Mouse (Mus musculus) inflammation-experienced regulatory T-cells, adult 6 months (primary cell): ENCODE measurements around the gene Lgr4. TPM values are rescaled to one million over a fixed set of nuclear protein-coding genes. Genes with fewer than 3 reads are reported as not detected.

ENCODE experiments used
- ATAC-seq: one replicate; pipeline ENCODE4 v1.8.0; 2017
- polyA plus RNA-seq, 3 experiments: library from polyadenylated mRNA; unstranded; fragments of 100-300 nt; shearing (Covaris generic); gene quantifications; one replicate each; pipeline ENCODE4 v1.2.1; 2017

Lgr4 gene
- polyA plus RNA-seq, 3 experiments from 2014 or later: 0.15 to 0.28 (median 0.19) TPM

GRCm38 (mm10) chr2:109984930-109985329, 67.5 kb downstream of the Lgr4 start:
- ATAC-seq: no peak

GRCm38 (mm10) chr2:109985560-109985959, 68.1 kb downstream of the Lgr4 start:
- ATAC-seq: no peak

GRCm38 (mm10) chr2:109986036-109986785, 68.8 kb downstream of the Lgr4 start:
- no peak for ATAC-seq

GRCm38 (mm10) chr2:109987946-109988345, 70.5 kb downstream of the Lgr4 start:
- ATAC-seq: no peak

- no peak for ATAC-seq
These were observed 71.7 kb downstream of the Lgr4 start for GRCm38 (mm10) chr2:109989196-109989595.

GRCm38 (mm10) chr2:109989679-109990473, 72.4 kb downstream of the Lgr4 start:
- no peak for ATAC-seq

- ATAC-seq: no peak
These were observed 74.3 kb downstream of the Lgr4 start for GRCm38 (mm10) chr2:109991754-109992153.

GRCm38 (mm10) chr2:109992448-109993073, 75.1 kb downstream of the Lgr4 start:
- ATAC-seq: no peak

GRCm38 (mm10) chr2:109993404-109993803, 76.0 kb downstream of the Lgr4 start:
- no peak for ATAC-seq

GRCm38 (mm10) chr2:109995061-109995460, 77.6 kb downstream of the Lgr4 start:
- no peak for ATAC-seq

- no peak for ATAC-seq
These were observed 79.0 kb downstream of the Lgr4 start for GRCm38 (mm10) chr2:109996411-109996810.

GRCm38 (mm10) chr2:110004668-110005067, 87.2 kb downstream of the Lgr4 start:
- ATAC-seq: no peak

- ATAC-seq: no peak
These were observed 87.7 kb downstream of the Lgr4 start for GRCm38 (mm10) chr2:110005164-110005563.

- no peak for ATAC-seq
These were observed 88.3 kb downstream of the Lgr4 start for GRCm38 (mm10) chr2:110005596-110006239.

GRCm38 (mm10) chr2:110007423-110008267, 90.2 kb downstream of the Lgr4 start:
- ATAC-seq: no peak

GRCm38 (mm10) chr2:110009449-110009848, 92.0 kb downstream of the Lgr4 start:
- no peak for ATAC-seq

- no peak for ATAC-seq
These were observed 94.8 kb downstream of the Lgr4 start for GRCm38 (mm10) chr2:110012184-110012725.

- no peak for ATAC-seq
These were observed 99.6 kb downstream of the Lgr4 start for GRCm38 (mm10) chr2:110017087-110017486.

GRCm38 (mm10) chr2:110017616-110018505, 100.4 kb downstream of the Lgr4 start, which contains the start of gene Ccdc34:
TSS of gene Ccdc34 (plus strand) at chr2:110017817.
- ATAC-seq: peak; percentile 97

GRCm38 (mm10) chr2:110019656-110020055, 102.2 kb downstream of the Lgr4 start:
- ATAC-seq: no peak
